Mouse (Mus musculus) limb, embryonic 10.5 days (tissue): ENCODE results near the gene Glo1. TPM values are rescaled to one million over a fixed set of nuclear protein-coding genes. Genes with fewer than 3 reads are reported as not detected.
"Not testable (repeated sequence)": the region's sequence is repeated elsewhere in the genome, so short reads cannot be mapped to it uniquely, and the experiment has no call there.

ENCODE experiments used
- DNase-seq: peaks from one replicate; pipeline ENCODE4 v3.0.0-alpha.2; 2017; ENCODE audit warnings: low spot score
- H3K27ac ChIP-seq: fragments of 300-500 bp; sonication (generic); 2 replicates; pipeline ENCODE4 v1.5.1; 2016; ENCODE audit warnings: mild to moderate bottlenecking
- H3K27me3 ChIP-seq: fragments of 300-500 bp; sonication (generic); 2 replicates; pipeline ENCODE4 v1.6.1; 2016; ENCODE audit warnings: low read depth, mild to moderate bottlenecking; ENCODE audit not compliant: poor library complexity, severe bottlenecking
- H3K36me3 ChIP-seq: fragments of 300-500 bp; sonication (generic); 2 replicates; pipeline ENCODE4 v1.6.1; 2016; ENCODE audit warnings: mild to moderate bottlenecking, moderate library complexity
- H3K4me1 ChIP-seq: fragments of 300-500 bp; sonication (generic); 2 replicates; pipeline ENCODE4 v1.6.1; 2016
- H3K4me3 ChIP-seq: fragments of 300-500 bp; sonication (generic); 2 replicates; pipeline ENCODE4 v1.5.1; 2016; ENCODE audit warnings: mild to moderate bottlenecking, moderate library complexity
- H3K9me3 ChIP-seq: fragments of 300-500 bp; sonication (generic); replicated peaks from 2 replicates; pipeline ENCODE4 v1.6.1; 2016; ENCODE audit warnings: mild to moderate bottlenecking
- WGBS: fragments of 180-500 bp; shearing (Covaris S2); methylation state at CpG from one replicate; pipeline ENCODE4 v1.1.7; 2016; 5-methylcytosine and 5-hydroxymethylcytosine counted together
- polyA plus RNA-seq: library from polyadenylated mRNA; unstranded; fragments of >200 nt; fragmentation: Nextera tagmentation; extraction: Ambion mirVana; gene quantifications from 2 replicates; pipeline ENCODE4 v1.2.1, GENCODE M21; 2016

Glo1 gene
- 202 and 206 TPM in 2 replicates for polyA plus RNA-seq

GRCm38 (mm10) chr17:30626719-30627118 is at the start of gene Glo1:
Gene Glo1 (minus strand): TSS chr17:30626871.
- H3K36me3 ChIP-seq, DNase-seq, H3K4me3 ChIP-seq, H3K4me1 ChIP-seq, H3K27ac ChIP-seq, H3K27me3 ChIP-seq, H3K9me3 ChIP-seq: not testable (repeated sequence)
- no CpG with 5 or more reads among the region's 20 CpGs for WGBS

- Histone ChIP-seq H3K27me3 (no peaks in the 10 kb centered on the region), H3K4me3 (no peak overlapping the region), H3K4me1 (no peaks in the 10 kb centered on the region), H3K9me3 (no peaks in the 10 kb centered on the region), H3K36me3 (no peaks in the 10 kb centered on the region), H3K27ac (no peak overlapping the region)
- 92% methylated on average over 9 of the region's 9 CpGs for WGBS
- no peak for DNase-seq
Observed at GRCm38 (mm10) chr17:30675021-30675740, 48.5 kb upstream of the Glo1 start.

- H3K4me1 ChIP-seq = no peaks in the 10 kb centered on the region
- H3K9me3 ChIP-seq = no peaks in the 10 kb centered on the region
- no peaks in the 10 kb centered on the region for H3K27me3 ChIP-seq
- H3K27ac ChIP-seq = no peak overlapping the region
- H3K36me3 ChIP-seq = no peaks in the 10 kb centered on the region
- no peak overlapping the region for H3K4me3 ChIP-seq
- WGBS = 90% methylated on average over 6 of the region's 6 CpGs
- DNase-seq = no peak
Observed at GRCm38 (mm10) chr17:30673023-30673422, 46.4 kb upstream of the Glo1 start.

- 88% methylated on average over 4 of the region's 4 CpGs for WGBS
Observed at GRCm38 (mm10) chr17:30672556-30672955, 45.9 kb upstream of the Glo1 start.

GRCm38 (mm10) chr17:30664856-30665255 is 38.2 kb upstream of the Glo1 start:
- H3K4me3 ChIP-seq = no peak overlapping the region
- H3K4me1 ChIP-seq = no peaks in the 10 kb centered on the region; the same call in 1 of the 2 replicates
- no peaks in the 10 kb centered on the region for H3K9me3 ChIP-seq
- 78% methylated on average over 5 of the region's 5 CpGs for WGBS
- H3K36me3 ChIP-seq = no peaks in the 10 kb centered on the region
- H3K27me3 ChIP-seq = no peaks in the 10 kb centered on the region
- no peak overlapping the region for H3K27ac ChIP-seq
- DNase-seq = no peak

More at GRCm38 (mm10) chr17:30672556-30672955, 45.9 kb upstream of the Glo1 start:
- DNase-seq = no peak
- Histone ChIP-seq H3K4me3 (no peak overlapping the region), H3K27me3 (no peaks in the 10 kb centered on the region), H3K36me3 (no peaks in the 10 kb centered on the region), H3K9me3 (no peaks in the 10 kb centered on the region), H3K27ac (no peak overlapping the region), H3K4me1 (no peaks in the 10 kb centered on the region)

- 92% methylated on average over 8 of the region's 8 CpGs for WGBS
- no peak overlapping the region for H3K4me3 ChIP-seq
- no peak overlapping the region for H3K27ac ChIP-seq
Observed at GRCm38 (mm10) chr17:30663170-30663569, 36.5 kb upstream of the Glo1 start.

GRCm38 (mm10) chr17:30662131-30662530 is 35.5 kb upstream of the Glo1 start:
- Histone ChIP-seq H3K9me3 (no peaks in the 10 kb centered on the region), H3K36me3 (no peaks in the 10 kb centered on the region), H3K27me3 (no peaks in the 10 kb centered on the region), H3K4me1 (peaks cover 12% of the 10 kb centered on the region), H3K27ac (no peak overlapping the region), H3K4me3 (no peak overlapping the region)
- DNase-seq = no peak
- WGBS = 79% methylated on average over 8 of the region's 8 CpGs

More at GRCm38 (mm10) chr17:30663170-30663569, 36.5 kb upstream of the Glo1 start:
- Histone ChIP-seq H3K9me3 (no peaks in the 10 kb centered on the region), H3K4me1 (peaks cover 7% of the 10 kb centered on the region), H3K36me3 (no peaks in the 10 kb centered on the region), H3K27me3 (no peaks in the 10 kb centered on the region)
- DNase-seq = no peak

- H3K4me3 ChIP-seq = peak overlapping the region; percentile 49
- WGBS = 16% methylated on average over 13 of the region's 13 CpGs
- H3K27ac ChIP-seq = peak overlapping the region; percentile 63
- DNase-seq = peak; percentile 69
- peaks cover 12% of the 10 kb centered on the region for H3K4me1 ChIP-seq
- H3K36me3 ChIP-seq = no peaks in the 10 kb centered on the region
- no peaks in the 10 kb centered on the region for H3K9me3 ChIP-seq
- H3K27me3 ChIP-seq = no peaks in the 10 kb centered on the region
Observed at GRCm38 (mm10) chr17:30658152-30658544, 31.5 kb upstream of the Glo1 start.

- no peaks in the 10 kb centered on the region for H3K27me3 ChIP-seq
- no peaks in the 10 kb centered on the region for H3K36me3 ChIP-seq
- H3K4me1 ChIP-seq = peaks cover 12% of the 10 kb centered on the region
- DNase-seq = no peak
- peak overlapping the region; percentile 63; the same call in 1 of the 2 replicates for H3K27ac ChIP-seq
- no peaks in the 10 kb centered on the region for H3K9me3 ChIP-seq
- WGBS = 72% methylated on average over 8 of the region's 8 CpGs
- H3K4me3 ChIP-seq = peak overlapping the region; percentile 49
Observed at GRCm38 (mm10) chr17:30657530-30658151, 31.0 kb upstream of the Glo1 start.

GRCm38 (mm10) chr17:30653010-30653409 is 26.3 kb upstream of the Glo1 start:
- Histone ChIP-seq H3K36me3 (no peaks in the 10 kb centered on the region), H3K27ac (no peak overlapping the region), H3K4me1 (peaks cover 4% of the 10 kb centered on the region; the same call in 1 of the 2 replicates), H3K9me3 (no peaks in the 10 kb centered on the region), H3K27me3 (no peaks in the 10 kb centered on the region), H3K4me3 (no peak overlapping the region)
- WGBS = 97% methylated on average over 6 of the region's 6 CpGs
- DNase-seq = no peak

GRCm38 (mm10) chr17:30648770-30649169 is 22.1 kb upstream of the Glo1 start:
- Histone ChIP-seq H3K9me3 (no peaks in the 10 kb centered on the region), H3K36me3 (no peaks in the 10 kb centered on the region), H3K4me3 (no peak overlapping the region), H3K4me1 (no peaks in the 10 kb centered on the region), H3K27ac (no peak overlapping the region), H3K27me3 (no peaks in the 10 kb centered on the region)
- no peak for DNase-seq
- 92% methylated on average over 3 of the region's 3 CpGs for WGBS

GRCm38 (mm10) chr17:30640896-30641295 is 14.2 kb upstream of the Glo1 start:
- DNase-seq = no peak

GRCm38 (mm10) chr17:30638996-30639395 is 12.3 kb upstream of the Glo1 start:
- H3K9me3 ChIP-seq = no peaks in the 10 kb centered on the region
- H3K4me1 ChIP-seq = peaks cover 5% of the 10 kb centered on the region
- H3K4me3 ChIP-seq = no peak overlapping the region
- DNase-seq = no peak
- WGBS = 46% methylated on average over 2 of the region's 2 CpGs
- no peak overlapping the region for H3K27ac ChIP-seq
- H3K36me3 ChIP-seq = no peaks in the 10 kb centered on the region
- no peaks in the 10 kb centered on the region for H3K27me3 ChIP-seq

More at GRCm38 (mm10) chr17:30640896-30641295, 14.2 kb upstream of the Glo1 start:
- H3K27ac ChIP-seq = no peak overlapping the region
- no peaks in the 10 kb centered on the region for H3K36me3 ChIP-seq
- H3K4me3 ChIP-seq = no peak overlapping the region
- no peaks in the 10 kb centered on the region for H3K27me3 ChIP-seq
- H3K4me1 ChIP-seq = no peaks in the 10 kb centered on the region
- no peaks in the 10 kb centered on the region for H3K9me3 ChIP-seq
- 95% methylated on average over 5 of the region's 5 CpGs for WGBS
